Mouse (Mus musculus) lung, embryonic 16.5 days (tissue): ENCODE data around the gene Sgpl1. TPM values are rescaled to one million over a fixed set of nuclear protein-coding genes. Genes with fewer than 3 reads are reported as not detected.

ENCODE experiments used
- ATAC-seq: fragments of 200-750 bp; cut with Nextera tagmentation; 2 replicates; pipeline ENCODE4 v1.8.0; 2017; ENCODE audit warnings: low read depth, mild to moderate bottlenecking, moderate library complexity
- H3K27ac ChIP-seq: fragments of 300-500 bp; sonication (generic); 2 replicates; pipeline ENCODE4 v1.5.1; 2014; ENCODE audit warnings: mild to moderate bottlenecking, control low read depth, low read length
- H3K27me3 ChIP-seq: fragments of 300-500 bp; sonication (generic); 2 replicates; pipeline ENCODE4 v1.6.1; 2014; ENCODE audit warnings: low read depth, low read length, mixed read lengths; ENCODE audit not compliant: control insufficient read depth, insufficient read depth
- H3K36me3 ChIP-seq: fragments of 300-500 bp; sonication (generic); 2 replicates; pipeline ENCODE4 v1.6.1; 2014; ENCODE audit warnings: low read length; ENCODE audit not compliant: control insufficient read depth, insufficient read depth
- H3K4me1 ChIP-seq: fragments of 300-500 bp; sonication (generic); replicated peaks from 2 replicates; pipeline ENCODE4 v1.6.1; 2014; ENCODE audit warnings: low read length, mixed read lengths; ENCODE audit not compliant: control insufficient read depth, insufficient read depth
- H3K4me2 ChIP-seq: fragments of 300-500 bp; sonication (generic); 2 replicates; pipeline ENCODE4 v1.6.1; 2014; ENCODE audit warnings: low read depth, low read length, control low read depth
- H3K4me3 ChIP-seq: fragments of 300-500 bp; sonication (generic); 2 replicates; pipeline ENCODE4 v1.5.1; 2014; ENCODE audit warnings: mild to moderate bottlenecking, low read length, control low read depth
- H3K9ac ChIP-seq: fragments of 300-500 bp; sonication (generic); 2 replicates; pipeline ENCODE4 v1.6.1; 2014; ENCODE audit warnings: low read length, control low read depth
- H3K9me3 ChIP-seq: fragments of 300-500 bp; sonication (generic); 2 replicates; pipeline ENCODE4 v1.6.1; 2016; ENCODE audit warnings: low read length; ENCODE audit not compliant: control insufficient read depth
- WGBS: fragments of 180-500 bp; shearing (Covaris S2); extraction: QIAGEN DNeasy Blood & Tissue Kit; methylation state at CpG from one replicate; pipeline ENCODE4 v1.1.7; 2014; 5-methylcytosine and 5-hydroxymethylcytosine counted together
- polyA plus RNA-seq: library from polyadenylated mRNA; unstranded; fragments of >200 nt; fragmentation: Nextera tagmentation; extraction: Ambion mirVana; gene quantifications from 2 replicates; pipeline ENCODE4 v1.2.1, GENCODE M21; 2015

Gene Sgpl1
- polyA plus RNA-seq, 1 experiment from 2014 or later: 56.4 TPM

GRCm38 (mm10) chr10:61176221-61176790 lies 28.8 kb upstream of the Sgpl1 start:
- H3K27ac ChIP-seq: no peak overlapping the region
- no peak overlapping the region; the same call in 1 of the 2 replicates for H3K9ac ChIP-seq
- peak; percentile 68 for ATAC-seq
- H3K4me1 ChIP-seq: peaks cover 9% of the 10 kb centered on the region
- peak overlapping the region; percentile 41 for H3K4me2 ChIP-seq
- 35% methylated on average over 7 of the region's 7 CpGs for WGBS
- H3K27me3 ChIP-seq: no peaks in the 10 kb centered on the region; the same call in 1 of the 2 replicates
- H3K36me3 ChIP-seq: no peaks in the 10 kb centered on the region
- 0 out of 2 replicates have a peak overlapping the region, but pooled peaks have one; percentile 12 for H3K4me3 ChIP-seq
- H3K9me3 ChIP-seq: no peaks in the 10 kb centered on the region

GRCm38 (mm10) chr10:61175442-61176204 lies 28.1 kb upstream of the Sgpl1 start:
- H3K9ac ChIP-seq: peak overlapping the region; percentile 28
- WGBS: 12% methylated on average over 24 of the region's 24 CpGs
- H3K4me3 ChIP-seq: peak overlapping the region; percentile 12; the same call in 1 of the 2 replicates
- H3K4me2 ChIP-seq: peak overlapping the region; percentile 41
- H3K27me3 ChIP-seq: no peaks in the 10 kb centered on the region; the same call in 1 of the 2 replicates
- H3K36me3 ChIP-seq: no peaks in the 10 kb centered on the region
- peaks cover 9% of the 10 kb centered on the region for H3K4me1 ChIP-seq
- H3K27ac ChIP-seq: peak overlapping the region; percentile 20; the same call in 1 of the 2 replicates
- H3K9me3 ChIP-seq: no peaks in the 10 kb centered on the region
- ATAC-seq: peak; percentile 37

GRCm38 (mm10) chr10:61174711-61175441 lies 27.4 kb upstream of the Sgpl1 start:
- WGBS: 13% methylated on average over 11 of the region's 13 CpGs
- Histone ChIP-seq H3K9me3 (no peaks in the 10 kb centered on the region), H3K9ac (no peak overlapping the region), H3K4me1 (peaks cover 9% of the 10 kb centered on the region), H3K36me3 (no peaks in the 10 kb centered on the region), H3K27ac (no peak overlapping the region), H3K27me3 (no peaks in the 10 kb centered on the region; the same call in 1 of the 2 replicates), H3K4me2 (no peak overlapping the region), H3K4me3 (no peak overlapping the region)
- ATAC-seq: peak; percentile 82

- H3K27ac ChIP-seq: no peak overlapping the region
- no peak overlapping the region for H3K4me2 ChIP-seq
- no peak overlapping the region for H3K9ac ChIP-seq
- no peak for ATAC-seq
- 87% methylated on average over 4 of the region's 4 CpGs for WGBS
- H3K9me3 ChIP-seq: no peaks in the 10 kb centered on the region
- H3K4me1 ChIP-seq: peaks cover 9% of the 10 kb centered on the region
- H3K4me3 ChIP-seq: no peak overlapping the region
- H3K27me3 ChIP-seq: no peaks in the 10 kb centered on the region; the same call in 1 of the 2 replicates
- no peaks in the 10 kb centered on the region for H3K36me3 ChIP-seq
Measured at GRCm38 (mm10) chr10:61172496-61172895, 25.0 kb upstream of the Sgpl1 start.

GRCm38 (mm10) chr10:61171654-61172053 lies 24.2 kb upstream of the Sgpl1 start, which contains the start of gene Tbata:
Gene Tbata (plus strand): TSS chr10:61171954.
- H3K9me3 ChIP-seq: no peaks in the 10 kb centered on the region
- H3K27ac ChIP-seq: no peak within 1 kb of the TSS
- no peak within 1 kb of the TSS for H3K4me2 ChIP-seq
- H3K27me3 ChIP-seq: no peaks in the 10 kb centered on the region; the same call in 1 of the 2 replicates
- WGBS: 38% methylated on average over 3 of the region's 3 CpGs
- no peak within 1 kb of the TSS for H3K9ac ChIP-seq
- H3K36me3 ChIP-seq: no peaks in the 10 kb centered on the region
- H3K4me3 ChIP-seq: no peak within 1 kb of the TSS
- ATAC-seq: no peak
- peaks cover 9% of the 10 kb centered on the region for H3K4me1 ChIP-seq

GRCm38 (mm10) chr10:61168393-61168792 lies 20.9 kb upstream of the Sgpl1 start:
- no peak for ATAC-seq
- Histone ChIP-seq H3K27me3 (no peaks in the 10 kb centered on the region), H3K36me3 (no peaks in the 10 kb centered on the region), H3K4me2 (no peak overlapping the region), H3K4me3 (no peak overlapping the region), H3K9me3 (no peaks in the 10 kb centered on the region), H3K4me1 (no peaks in the 10 kb centered on the region), H3K9ac (no peak overlapping the region), H3K27ac (no peak overlapping the region)
- WGBS: 41% methylated on average over 2 of the region's 2 CpGs

- ATAC-seq: peak; percentile 58; the same call in 1 of the 2 replicates
- Histone ChIP-seq H3K27me3 (no peaks in the 10 kb centered on the region), H3K36me3 (no peaks in the 10 kb centered on the region), H3K9ac (no peak overlapping the region), H3K4me2 (no peak overlapping the region), H3K4me1 (no peaks in the 10 kb centered on the region), H3K4me3 (no peak overlapping the region), H3K27ac (no peak overlapping the region), H3K9me3 (no peaks in the 10 kb centered on the region)
- WGBS: 43% methylated on average over 9 of the region's 9 CpGs
Measured at GRCm38 (mm10) chr10:61167333-61168096, 20.0 kb upstream of the Sgpl1 start.

GRCm38 (mm10) chr10:61162366-61162765 lies 14.9 kb upstream of the Sgpl1 start:
- H3K36me3 ChIP-seq: no peaks in the 10 kb centered on the region
- H3K4me1 ChIP-seq: no peaks in the 10 kb centered on the region
- 44% methylated on average over 3 of the region's 3 CpGs for WGBS
- no peak overlapping the region for H3K9ac ChIP-seq
- no peak for ATAC-seq
- H3K9me3 ChIP-seq: no peaks in the 10 kb centered on the region
- H3K4me2 ChIP-seq: no peak overlapping the region
- no peaks in the 10 kb centered on the region for H3K27me3 ChIP-seq
- H3K27ac ChIP-seq: no peak overlapping the region
- no peak overlapping the region for H3K4me3 ChIP-seq
